Mouse (Mus musculus) bone marrow macrophage, adult 2 months (primary cell): ENCODE data around the gene Adgrl3.

Source experiments
- CTCF ChIP-seq: IDR thresholded peaks from 2 replicates; pipeline ENCODE4 v1.5.1; 2012; ENCODE audit warnings: low read depth, mild to moderate bottlenecking, low read length, moderate library complexity
- POLR2A ChIP-seq: IDR thresholded peaks from 2 replicates; pipeline ENCODE4 v1.6.1; 2012; ENCODE audit warnings: mild to moderate bottlenecking, low read depth, low read length, borderline replicate concordance

DNA sequence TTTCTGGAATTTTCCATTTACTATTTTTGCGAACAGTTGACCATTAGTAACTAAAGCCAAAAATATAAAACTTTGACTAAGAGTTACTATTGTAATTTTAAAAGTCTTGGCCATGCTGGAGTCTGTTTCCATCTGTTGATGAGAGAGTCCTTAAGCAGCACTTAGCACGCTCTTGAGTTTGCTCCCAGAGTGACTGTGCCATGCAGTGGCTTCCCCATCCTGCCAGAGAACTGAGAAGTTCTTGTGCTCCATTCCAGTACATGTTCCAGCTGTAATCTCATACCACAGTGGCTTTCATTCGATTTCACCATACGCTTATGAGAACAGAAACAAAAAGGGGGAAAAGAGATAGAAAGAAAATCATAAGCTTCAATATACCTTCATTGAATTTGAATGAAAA is 502.8 kb downstream of the Adgrl3 start:
- TF ChIP-seq POLR2A = no peak
- TF ChIP-seq CTCF = no peak
